Mouse (Mus musculus): ENCODE data around the gene Tex35. TPM values are rescaled to one million over a fixed set of nuclear protein-coding genes. Genes with fewer than 3 reads are reported as not detected.

The Tex35 gene
- polyA plus RNA-seq (2012; rRNA removed), result 0.24 TPM in 1 of 2 replicates, not detected in the other

DNA sequence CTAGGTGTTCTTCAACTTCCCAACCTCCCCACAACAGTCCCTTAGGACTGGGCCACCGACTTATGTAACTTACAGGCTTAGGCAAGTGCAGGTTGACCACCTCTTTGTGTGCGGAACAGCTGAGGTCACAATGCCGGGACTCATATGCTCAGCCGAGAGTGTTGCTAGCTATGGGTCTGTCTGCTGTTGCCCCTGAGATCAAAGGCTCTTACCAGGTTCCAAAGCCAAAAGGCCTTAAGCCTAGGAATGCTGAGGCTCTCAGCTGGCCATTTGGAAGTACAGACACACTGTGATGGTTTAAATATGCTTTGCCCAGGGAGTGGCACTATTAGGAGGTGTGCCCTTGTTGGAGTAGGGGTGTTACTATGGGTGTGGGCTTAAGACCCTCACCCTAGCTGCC, at the start of gene Tex35:
Gene Tex35, minus strand, starts transcription at position 101 of the 400 bp plus-strand sequence.

Other genes with a start within 250 kb of the Tex35 start
- 37.8 and 44.0 TPM in 2 replicates for gene Ralgps2, start 169.1 kb downstream of the Tex35 start, polyA plus RNA-seq (2012; rRNA removed)